Mouse (Mus musculus) heart, postnatal 0 days (tissue): ENCODE data around the gene Socs4.

Experiments
- CTCF ChIP-seq: IDR thresholded peaks from 2 replicates; pipeline ENCODE4 v1.5.1; 2016; ENCODE audit warnings: antibody characterized with exemption, control low read depth, low read depth
- EP300 ChIP-seq: IDR thresholded peaks from 2 replicates; pipeline ENCODE4 v1.6.1; 2016; ENCODE audit warnings: antibody characterized with exemption, low read depth

DNA sequence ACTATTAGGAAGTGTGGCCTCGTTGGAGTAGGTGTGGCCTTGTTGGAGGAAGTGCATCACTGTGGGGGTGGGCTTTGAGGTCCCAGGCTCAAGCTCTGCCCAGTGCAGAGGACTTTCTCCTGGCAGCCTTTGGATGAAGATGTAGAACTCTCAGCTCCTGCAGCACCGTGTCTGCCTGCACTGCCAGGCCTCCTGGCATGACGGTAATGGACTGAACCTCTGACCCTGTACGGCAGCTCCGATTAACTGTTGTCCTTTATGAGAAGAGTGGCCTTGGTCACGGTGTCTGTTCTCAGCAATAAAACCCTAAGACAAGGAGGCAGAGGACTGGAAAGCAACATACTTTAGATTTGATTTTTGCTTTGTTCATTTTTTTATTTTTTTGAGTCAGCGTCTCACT, 40.2 kb upstream of the Socs4 start:
- TF ChIP-seq CTCF (no peak), EP300 (no peak)
